Mouse (Mus musculus) cerebellum, adult 2 months (tissue): ENCODE data around the gene Ybx3.

ENCODE experiments used
- CTCF ChIP-seq: fragments of 200-500 bp; IDR thresholded peaks from 2 replicates; pipeline ENCODE4 v1.5.1; 2011; ENCODE audit warnings: low read depth, mild to moderate bottlenecking, control low read depth, low read length, moderate library complexity, borderline replicate concordance; ENCODE audit not compliant: insufficient read depth
- POLR2A ChIP-seq: fragments of 200-500 bp; IDR thresholded peaks from 2 replicates; pipeline ENCODE4 v1.6.1; 2011; ENCODE audit warnings: low read length, control low read depth, borderline replicate concordance; ENCODE audit not compliant: insufficient read depth

DNA sequence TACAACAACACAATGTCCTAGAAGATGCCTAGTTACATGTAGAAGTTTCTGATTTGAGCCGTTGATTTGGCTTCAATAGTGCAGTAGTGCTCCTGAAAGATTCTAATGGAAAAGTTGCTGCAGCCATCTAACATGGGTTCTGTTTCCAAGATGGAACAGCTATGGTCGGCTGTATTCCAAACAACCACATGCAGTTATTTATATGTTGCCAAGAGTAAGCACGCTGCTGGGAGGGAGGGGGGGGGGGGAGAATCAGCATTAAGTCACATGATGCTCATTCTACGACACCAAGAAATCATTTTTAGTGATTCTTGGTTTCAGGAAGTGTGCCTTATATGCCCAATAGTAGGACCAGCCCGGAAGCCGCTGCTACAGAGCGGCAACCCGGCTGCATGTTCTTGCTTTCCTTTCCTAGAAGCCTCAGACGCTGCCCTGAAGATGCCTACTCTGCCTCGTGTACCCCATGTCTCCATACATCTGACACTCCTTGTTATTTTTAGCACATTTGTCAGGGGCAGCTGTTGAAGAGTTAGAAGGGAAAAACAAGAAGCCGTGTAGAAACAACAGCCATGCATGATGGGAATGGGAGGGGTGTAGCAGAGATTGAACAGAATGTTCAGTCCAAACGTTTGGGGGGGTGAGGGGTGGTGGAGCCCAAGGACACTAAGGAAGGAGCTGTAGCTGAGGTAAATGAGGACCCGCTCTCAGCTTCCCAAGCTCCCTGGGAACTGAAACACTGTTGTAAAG lies 13.5 kb downstream of the Ybx3 start:
- TF ChIP-seq CTCF (no peak), POLR2A (no peak)
